Mouse (Mus musculus): ENCODE data around the gene Hebp1. TPM values are rescaled to one million over a fixed set of nuclear protein-coding genes. Genes with fewer than 3 reads are reported as not detected.

The Hebp1 gene
- polyA plus RNA-seq, 1 experiment from 2014 or later, result 2.7 TPM

DNA sequence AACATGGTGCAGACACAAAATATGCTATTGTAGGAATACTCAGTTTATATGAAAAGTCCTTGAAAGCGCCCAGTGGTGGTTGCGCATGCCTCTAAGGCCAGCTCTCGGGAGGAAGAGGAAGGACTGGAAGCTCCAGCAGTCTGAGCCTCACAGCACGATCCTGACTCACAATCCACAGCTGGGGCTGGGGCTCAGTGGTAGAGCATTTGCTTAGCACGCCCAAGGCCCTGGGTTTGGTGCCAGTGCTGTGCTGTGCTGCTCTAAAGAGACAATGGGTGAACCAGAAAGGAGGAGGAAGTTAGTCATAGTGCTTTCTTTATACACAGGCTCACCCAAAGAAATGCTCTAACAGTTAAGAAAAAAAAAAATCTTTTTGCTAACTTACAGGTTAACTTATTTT, 44.1 kb downstream of the Hebp1 start:
- Histone ChIP-seq H3K4me2 (no peak overlapping the region), H3K4me1 (ENCODE audit: insufficient read depth) (no peaks in the 10 kb centered on the region), H3K36me3 (ENCODE audit: insufficient read depth) (no peaks in the 10 kb centered on the region), H3K4me3 (ENCODE audit: low read depth, low read length) (no peak overlapping the region), H3K27ac (ENCODE audit: low read depth) (no peak overlapping the region), H3K9ac (no peak overlapping the region), H3K27me3 (ENCODE audit: insufficient read depth, low read length) (no peaks in the 10 kb centered on the region), H3K9me3 (ENCODE audit: low read depth, low read length) (no peaks in the 10 kb centered on the region)
- DNase-seq (no peak), ATAC-seq (ENCODE audit: insufficient read depth) (no peak)
- TF ChIP-seq CTCF (IDR thresholded peaks at IDR 0.05; ENCODE audit: low read depth), result no peak
- 77% methylated on average over 5 of the region's 5 CpGs for WGBS

DNA sequence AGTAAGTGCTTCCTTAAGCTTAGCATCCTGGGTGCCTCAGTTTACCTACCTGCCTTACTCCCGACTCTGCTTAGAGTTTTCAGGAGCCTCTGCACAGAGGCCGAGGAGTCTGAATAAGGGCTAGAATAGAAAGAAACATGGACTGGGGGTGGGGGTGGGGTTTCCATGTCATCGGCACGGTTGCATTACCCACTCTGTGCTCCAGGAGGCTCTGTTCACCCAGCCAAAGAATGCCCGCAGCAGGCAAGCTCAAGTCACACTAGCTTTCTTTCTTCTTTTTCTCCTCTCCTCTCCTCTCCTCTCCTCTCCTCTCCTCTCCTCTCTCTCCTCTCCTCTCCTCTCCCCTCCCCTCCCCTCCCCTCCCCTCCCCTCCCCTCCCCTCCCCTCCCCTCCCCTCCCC, 47.5 kb downstream of the Hebp1 start:
- 40% methylated on average over 5 of the region's 5 CpGs for WGBS
- Histone ChIP-seq H3K9me3 (ENCODE audit: low read depth, low read length) (no peaks in the 10 kb centered on the region), H3K27me3 (ENCODE audit: insufficient read depth, low read length) (no peaks in the 10 kb centered on the region), H3K4me3 (ENCODE audit: low read depth, low read length) (no peak overlapping the region), H3K4me2 (no peak overlapping the region), H3K9ac (no peak overlapping the region), H3K36me3 (ENCODE audit: insufficient read depth) (no peaks in the 10 kb centered on the region), H3K4me1 (ENCODE audit: insufficient read depth) (no peaks in the 10 kb centered on the region), H3K27ac (ENCODE audit: low read depth) (no peak overlapping the region)
- DNase-seq (peak; percentile 72), ATAC-seq (ENCODE audit: insufficient read depth) (no peak)
- peak; percentile 72 for TF ChIP-seq CTCF (IDR thresholded peaks at IDR 0.05; ENCODE audit: low read depth)

DNA sequence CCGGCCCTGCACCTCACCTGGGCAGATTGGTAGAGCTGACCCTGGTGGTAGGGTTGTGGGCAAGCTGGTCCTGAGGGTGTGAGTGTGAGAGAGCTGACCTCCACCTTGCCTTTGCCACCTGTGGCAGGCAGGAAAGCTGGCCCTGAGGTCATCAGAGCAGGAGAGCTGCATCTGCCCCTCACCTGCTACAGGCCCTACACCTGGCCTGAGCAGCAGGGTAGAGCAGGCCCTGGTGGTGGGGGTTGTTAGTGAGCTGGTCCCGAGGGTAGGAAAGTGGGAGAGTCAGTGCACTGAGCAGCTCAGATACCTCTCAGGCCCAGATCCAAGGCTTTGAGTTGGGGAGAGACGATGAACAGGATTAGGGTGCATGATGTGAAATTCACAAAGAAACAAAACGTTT, 48.1 kb downstream of the Hebp1 start:
- ATAC-seq (ENCODE audit: insufficient read depth) (0 out of 2 replicates have a peak, but pooled peaks have one; percentile 32), DNase-seq (no peak)
- Histone ChIP-seq H3K4me1 (ENCODE audit: insufficient read depth) (no peaks in the 10 kb centered on the region), H3K36me3 (ENCODE audit: insufficient read depth) (no peaks in the 10 kb centered on the region), H3K27me3 (ENCODE audit: insufficient read depth, low read length) (no peaks in the 10 kb centered on the region), H3K9me3 (ENCODE audit: low read depth, low read length) (no peaks in the 10 kb centered on the region), H3K27ac (ENCODE audit: low read depth) (no peak overlapping the region), H3K4me3 (ENCODE audit: low read depth, low read length) (no peak overlapping the region), H3K4me2 (no peak overlapping the region), H3K9ac (no peak overlapping the region)
- WGBS, result 76% methylated on average over 4 of the region's 4 CpGs
- TF ChIP-seq CTCF (IDR thresholded peaks at IDR 0.05; ENCODE audit: low read depth), result no peak

DNA sequence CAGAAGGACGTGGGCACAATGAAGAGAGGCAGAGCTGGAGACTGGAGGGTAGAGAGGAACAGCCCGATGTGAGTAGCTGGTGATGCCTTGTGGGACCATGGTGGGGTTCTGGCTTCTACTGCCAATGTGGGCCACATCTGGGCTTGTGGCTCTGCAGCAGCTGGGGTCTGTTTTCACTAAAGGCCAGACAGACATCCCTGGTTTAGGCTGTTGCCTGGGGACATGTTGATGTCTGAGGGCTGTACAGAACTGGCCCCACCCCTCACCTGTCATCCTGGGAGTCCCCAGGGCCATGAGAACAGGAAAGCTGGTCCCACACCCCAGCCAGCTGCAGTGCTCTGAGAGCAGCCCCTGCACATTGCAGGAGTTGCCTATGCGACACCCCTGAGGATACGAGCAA, 48.6 kb downstream of the Hebp1 start:
- H3K9ac ChIP-seq, result no peak overlapping the region
- H3K4me2 ChIP-seq, result no peak overlapping the region
- DNase-seq, result no peak
- H3K4me1 ChIP-seq (ENCODE audit: insufficient read depth), result no peaks in the 10 kb centered on the region
- H3K36me3 ChIP-seq (ENCODE audit: insufficient read depth), result no peaks in the 10 kb centered on the region
- H3K4me3 ChIP-seq (ENCODE audit: low read depth, low read length), result no peak overlapping the region
- peak; percentile 22; the same call in 1 of the 2 replicates for ATAC-seq (ENCODE audit: insufficient read depth)
- no peaks in the 10 kb centered on the region for H3K27me3 ChIP-seq (ENCODE audit: insufficient read depth, low read length)
- TF ChIP-seq CTCF (IDR thresholded peaks at IDR 0.05; ENCODE audit: low read depth), result no peak
- H3K27ac ChIP-seq (ENCODE audit: low read depth), result no peak overlapping the region
- 69% methylated on average over 4 of the region's 4 CpGs for WGBS
- H3K9me3 ChIP-seq (ENCODE audit: low read depth, low read length), result no peaks in the 10 kb centered on the region

DNA sequence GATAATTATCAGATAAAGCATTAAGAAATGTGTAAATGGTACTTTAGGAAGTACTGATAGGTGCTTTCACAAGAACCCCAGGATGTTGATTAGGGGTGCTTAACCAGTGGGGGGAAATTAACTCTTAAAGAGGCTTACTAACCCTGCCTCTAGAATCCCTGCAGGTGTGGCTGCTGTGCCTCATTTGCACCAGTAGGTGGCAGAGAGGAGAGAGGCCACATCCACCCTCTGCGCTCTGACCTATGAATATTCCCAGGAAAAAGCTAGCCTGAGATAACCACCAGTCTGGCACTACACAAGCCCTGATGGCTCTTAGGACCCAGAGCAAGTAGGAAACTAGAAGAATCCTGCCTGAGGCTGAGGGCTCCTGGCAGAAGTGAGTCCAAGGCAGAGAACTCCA, 49.3 kb downstream of the Hebp1 start:
- ATAC-seq (ENCODE audit: insufficient read depth), result no peak
- H3K4me3 ChIP-seq (ENCODE audit: low read depth, low read length), result no peak overlapping the region
- peak; percentile 57 for DNase-seq
- no peak overlapping the region for H3K27ac ChIP-seq (ENCODE audit: low read depth)
- H3K4me2 ChIP-seq, result no peak overlapping the region
- 40% methylated on average over 1 of the region's 1 CpGs for WGBS
- TF ChIP-seq CTCF (IDR thresholded peaks at IDR 0.05; ENCODE audit: low read depth), result peak; percentile 82
- H3K9me3 ChIP-seq (ENCODE audit: low read depth, low read length), result no peaks in the 10 kb centered on the region
- H3K36me3 ChIP-seq (ENCODE audit: insufficient read depth), result no peaks in the 10 kb centered on the region
- H3K4me1 ChIP-seq (ENCODE audit: insufficient read depth), result no peaks in the 10 kb centered on the region
- H3K27me3 ChIP-seq (ENCODE audit: insufficient read depth, low read length), result no peaks in the 10 kb centered on the region
- H3K9ac ChIP-seq, result no peak overlapping the region

DNA sequence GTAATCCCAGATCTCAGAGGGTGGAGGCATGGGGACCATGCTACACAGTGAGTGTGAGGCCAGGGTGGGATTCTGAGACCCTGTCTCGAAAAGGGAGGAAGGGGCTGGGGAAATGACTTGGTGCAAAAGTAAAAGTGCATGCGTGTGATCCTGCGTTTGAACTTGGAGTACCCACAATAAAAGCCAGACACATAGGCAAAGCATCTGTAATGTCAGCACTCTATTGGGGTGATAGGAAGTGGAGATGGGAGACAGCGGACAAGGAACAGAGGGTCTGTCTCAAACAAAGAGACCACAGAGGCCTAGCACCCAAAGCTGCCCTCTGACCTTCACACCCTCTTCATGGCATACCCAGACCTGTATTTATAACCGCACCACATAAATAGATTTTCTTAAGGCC, 51.8 kb downstream of the Hebp1 start:
- ATAC-seq (ENCODE audit: insufficient read depth), result no peak
- Histone ChIP-seq H3K27me3 (ENCODE audit: insufficient read depth, low read length) (no peaks in the 10 kb centered on the region), H3K9me3 (ENCODE audit: low read depth, low read length) (no peaks in the 10 kb centered on the region), H3K4me3 (ENCODE audit: low read depth, low read length) (no peak overlapping the region), H3K4me2 (no peak overlapping the region), H3K36me3 (ENCODE audit: insufficient read depth) (no peaks in the 10 kb centered on the region), H3K27ac (ENCODE audit: low read depth) (no peak overlapping the region), H3K9ac (no peak overlapping the region), H3K4me1 (ENCODE audit: insufficient read depth) (no peaks in the 10 kb centered on the region)
- no peak for DNase-seq
- WGBS, result 78% methylated on average over 5 of the region's 5 CpGs
- TF ChIP-seq CTCF (IDR thresholded peaks at IDR 0.05; ENCODE audit: low read depth), result no peak

DNA sequence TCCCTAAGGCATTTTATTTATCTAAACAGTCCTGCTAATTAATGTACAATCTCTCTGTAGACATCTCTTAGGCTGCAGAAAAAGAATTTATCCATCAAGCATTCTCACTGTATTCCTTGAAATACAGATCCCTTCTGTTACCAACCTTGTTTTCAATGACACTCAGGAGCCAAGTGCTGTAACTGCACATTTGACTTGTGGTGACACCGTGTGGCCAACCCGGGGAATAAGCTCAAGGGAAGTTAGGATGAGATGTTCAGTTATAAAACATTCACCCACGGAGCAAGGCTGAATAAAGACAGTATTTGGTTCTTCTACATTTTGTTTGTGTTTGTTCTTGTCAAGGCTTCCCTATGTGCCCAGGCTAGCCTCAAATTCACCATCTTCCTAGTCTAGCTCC, 53.3 kb downstream of the Hebp1 start:
- no peak overlapping the region for H3K27ac ChIP-seq (ENCODE audit: low read depth)
- no peak overlapping the region for H3K9ac ChIP-seq
- 7% methylated on average over 3 of the region's 3 CpGs for WGBS
- no peaks in the 10 kb centered on the region for H3K27me3 ChIP-seq (ENCODE audit: insufficient read depth, low read length)
- H3K4me1 ChIP-seq (ENCODE audit: insufficient read depth), result no peaks in the 10 kb centered on the region
- H3K4me2 ChIP-seq, result no peak overlapping the region
- ATAC-seq (ENCODE audit: insufficient read depth) (no peak), DNase-seq (peak; percentile 81)
- no peak overlapping the region for H3K4me3 ChIP-seq (ENCODE audit: low read depth, low read length)
- H3K9me3 ChIP-seq (ENCODE audit: low read depth, low read length), result no peaks in the 10 kb centered on the region
- H3K36me3 ChIP-seq (ENCODE audit: insufficient read depth), result no peaks in the 10 kb centered on the region
- peak; percentile 94 for TF ChIP-seq CTCF (IDR thresholded peaks at IDR 0.05; ENCODE audit: low read depth)

DNA sequence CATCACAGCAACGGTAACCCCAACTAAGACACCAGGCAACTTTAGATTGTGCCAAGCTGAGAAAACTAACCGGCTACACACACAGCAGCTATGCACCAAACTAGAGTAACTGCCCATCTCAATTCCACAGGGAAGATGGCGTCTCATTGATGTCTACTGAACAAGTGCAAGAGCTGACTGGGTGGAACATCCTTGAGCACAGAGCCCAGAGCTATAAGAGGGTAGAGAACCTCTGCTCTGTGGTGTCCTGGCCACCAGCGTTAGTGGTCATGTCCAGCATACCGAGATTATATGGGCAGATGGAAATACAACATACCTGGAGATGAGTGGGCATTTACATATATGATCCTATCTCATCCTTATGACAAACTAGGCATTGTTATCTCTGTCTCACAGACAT, 54.7 kb downstream of the Hebp1 start:
- Histone ChIP-seq H3K4me3 (ENCODE audit: low read depth, low read length) (no peak overlapping the region), H3K9ac (no peak overlapping the region), H3K27ac (ENCODE audit: low read depth) (no peak overlapping the region), H3K36me3 (ENCODE audit: insufficient read depth) (no peaks in the 10 kb centered on the region), H3K4me1 (ENCODE audit: insufficient read depth) (no peaks in the 10 kb centered on the region), H3K9me3 (ENCODE audit: low read depth, low read length) (no peaks in the 10 kb centered on the region), H3K27me3 (ENCODE audit: insufficient read depth, low read length) (no peaks in the 10 kb centered on the region), H3K4me2 (no peak overlapping the region)
- ATAC-seq (ENCODE audit: insufficient read depth) (no peak), DNase-seq (no peak)
- 89% methylated on average over 5 of the region's 5 CpGs for WGBS
- TF ChIP-seq CTCF (IDR thresholded peaks at IDR 0.05; ENCODE audit: low read depth), result no peak
